Mouse (Mus musculus): Measurements from ENCODE around the gene Cdk13. TPM values are rescaled to one million over a fixed set of nuclear protein-coding genes. Genes with fewer than 3 reads are reported as not detected.

Gene Cdk13
- polyA plus RNA-seq, 1 experiment from 2014 or later, result 15.1 TPM

DNA sequence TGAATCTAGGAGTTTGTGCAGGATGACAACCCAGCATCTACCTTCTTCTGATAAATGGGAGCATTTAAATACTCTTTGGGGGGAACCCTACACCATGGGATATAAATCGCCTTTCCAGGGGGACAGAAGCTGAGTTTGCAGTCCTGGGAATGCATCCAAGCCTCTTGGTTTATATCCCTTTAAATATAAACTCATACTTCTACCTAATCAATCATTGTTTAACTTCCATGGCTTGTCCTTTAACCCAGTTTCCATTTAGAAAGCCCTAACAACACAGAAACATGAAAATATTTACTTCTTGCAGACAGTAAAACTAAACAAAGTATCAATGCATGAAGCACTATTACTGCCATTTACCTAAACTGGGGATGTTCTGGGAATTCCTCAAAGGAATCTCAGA is 113.5 kb downstream of the Cdk13 start:
- Histone ChIP-seq H3K9me3 (no peaks in the 10 kb centered on the region), H3K36me3 (no peaks in the 10 kb centered on the region), H3K27ac (replicated peaks) (no peak overlapping the region), H3K4me1 (replicated peaks) (peaks cover 9% of the 10 kb centered on the region), H3K4me2 (no peak overlapping the region), H3K27me3 (no peaks in the 10 kb centered on the region), H3K9ac (no peak overlapping the region), H3K4me3 (no peak overlapping the region)
- no peak for ATAC-seq (ENCODE audit: low read depth)
- WGBS, result 67% methylated on average over 1 of the region's 1 CpGs

DNA sequence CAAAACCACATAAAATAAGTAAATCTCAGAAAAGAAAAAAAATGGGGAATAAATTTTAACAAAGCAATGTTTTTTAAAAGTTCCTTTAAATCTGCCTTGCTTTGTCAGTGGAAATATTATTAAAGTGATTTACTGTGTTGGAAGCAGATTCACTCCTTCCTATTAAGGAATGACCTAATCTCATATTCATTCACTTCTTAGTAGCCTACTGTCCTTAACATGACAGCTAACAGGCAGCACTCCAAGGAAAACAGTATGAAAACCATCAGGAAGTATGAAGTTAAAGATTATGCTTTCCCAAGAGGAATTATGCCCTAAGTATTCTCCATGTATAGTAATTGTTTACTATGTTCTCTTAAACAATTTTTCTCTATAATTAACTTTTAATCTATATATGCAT is 114.2 kb downstream of the Cdk13 start:
- Histone ChIP-seq H3K9ac (no peak overlapping the region), H3K27me3 (no peaks in the 10 kb centered on the region), H3K4me3 (no peak overlapping the region), H3K36me3 (no peaks in the 10 kb centered on the region), H3K4me2 (no peak overlapping the region), H3K27ac (replicated peaks) (no peak overlapping the region), H3K4me1 (replicated peaks) (peaks cover 3% of the 10 kb centered on the region; the same call in 1 of the 2 replicates), H3K9me3 (no peaks in the 10 kb centered on the region)
- ATAC-seq (ENCODE audit: low read depth), result no peak

DNA sequence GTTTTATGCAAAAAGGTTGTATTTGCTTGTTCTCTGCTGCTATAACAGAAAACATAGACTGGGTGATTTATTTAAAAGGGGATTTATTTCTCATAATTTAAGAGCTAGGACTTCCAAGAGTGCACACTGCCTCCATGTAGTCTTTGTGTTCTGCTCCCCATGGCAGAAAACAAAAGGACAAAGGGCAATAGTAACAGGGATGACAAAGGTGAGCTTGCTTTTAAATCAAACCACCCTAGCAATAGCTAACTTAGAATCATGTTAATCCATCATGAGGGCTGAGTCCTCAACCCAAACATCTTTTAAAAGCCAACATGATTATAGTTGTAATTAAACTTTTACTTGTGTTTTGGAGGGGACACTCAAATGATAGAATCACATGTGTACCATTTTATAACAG is 115.4 kb downstream of the Cdk13 start:
- H3K9me3 ChIP-seq, result no peaks in the 10 kb centered on the region
- no peak overlapping the region for H3K4me2 ChIP-seq
- H3K4me1 ChIP-seq (replicated peaks), result peaks cover 3% of the 10 kb centered on the region; the same call in 1 of the 2 replicates
- H3K27ac ChIP-seq (replicated peaks), result no peak overlapping the region
- H3K4me3 ChIP-seq, result no peak overlapping the region
- ATAC-seq (ENCODE audit: low read depth), result no peak
- no peaks in the 10 kb centered on the region for H3K36me3 ChIP-seq
- no peak overlapping the region for H3K9ac ChIP-seq
- no peaks in the 10 kb centered on the region for H3K27me3 ChIP-seq

DNA sequence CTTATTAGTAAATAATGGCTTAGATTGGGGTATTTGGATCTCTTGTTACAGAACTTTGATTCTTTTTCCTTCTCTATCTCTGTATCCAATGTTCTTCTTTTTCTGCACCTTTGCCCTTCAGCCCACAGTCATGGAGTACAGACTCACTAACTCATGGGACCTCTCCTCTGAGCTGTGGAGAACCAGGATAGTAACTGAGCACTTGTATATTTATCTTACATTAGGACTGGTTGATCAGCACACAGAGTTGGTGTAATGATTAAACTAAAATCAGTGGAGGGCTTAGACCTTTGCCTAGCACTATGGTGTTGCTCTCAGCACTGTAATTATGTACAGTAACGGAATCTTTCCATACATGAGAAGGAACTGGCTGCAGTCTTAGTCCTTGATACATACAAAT is 133.8 kb downstream of the Cdk13 start:
- no peaks in the 10 kb centered on the region for H3K4me1 ChIP-seq (replicated peaks)
- no peak overlapping the region for H3K9ac ChIP-seq
- ATAC-seq (ENCODE audit: low read depth), result no peak
- no peaks in the 10 kb centered on the region for H3K9me3 ChIP-seq
- no peak overlapping the region for H3K27ac ChIP-seq (replicated peaks)
- H3K27me3 ChIP-seq, result no peaks in the 10 kb centered on the region
- 81% methylated on average over 1 of the region's 1 CpGs for WGBS
- no peak overlapping the region for H3K4me2 ChIP-seq
- H3K36me3 ChIP-seq, result no peaks in the 10 kb centered on the region
- H3K4me3 ChIP-seq, result no peak overlapping the region

DNA sequence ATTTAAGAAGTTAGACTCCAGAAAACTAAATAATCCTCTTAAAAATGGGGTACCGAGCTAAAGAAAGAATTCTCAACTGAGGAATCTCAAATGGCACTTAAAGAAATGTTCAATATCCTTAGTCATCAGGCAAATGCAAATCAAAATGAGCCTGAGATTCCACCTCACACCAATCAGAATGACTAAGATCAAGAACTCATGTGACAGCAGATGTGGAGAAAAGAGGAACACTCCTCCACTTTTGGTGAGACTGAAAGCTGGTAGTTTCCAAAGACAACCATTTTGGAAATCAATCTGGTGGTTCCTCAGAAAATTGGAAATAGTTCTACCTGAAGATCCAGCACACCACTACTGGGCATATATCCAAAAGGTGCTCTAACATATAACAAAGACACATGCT is 137.5 kb downstream of the Cdk13 start:
- 92% methylated on average over 1 of the region's 1 CpGs for WGBS
- no peaks in the 10 kb centered on the region for H3K9me3 ChIP-seq
- no peak overlapping the region for H3K9ac ChIP-seq
- ATAC-seq (ENCODE audit: low read depth), result no peak
- H3K36me3 ChIP-seq, result no peaks in the 10 kb centered on the region
- no peaks in the 10 kb centered on the region for H3K27me3 ChIP-seq
- H3K4me2 ChIP-seq, result no peak overlapping the region
- no peak overlapping the region for H3K4me3 ChIP-seq
- no peak overlapping the region for H3K27ac ChIP-seq (replicated peaks)
- no peaks in the 10 kb centered on the region for H3K4me1 ChIP-seq (replicated peaks)

MicroRNAs within 50 kb of the gene (microRNA counts, 519-probe panel; counts per million panel counts)
- not detected for microRNA mmu-miR-466i

Small RNA genes within 50 kb of the gene (microRNA-seq; reads per million reads assigned to microRNA genes)
- gene Mir466i, result not detected

Other genes with a start within 250 kb of the Cdk13 start
- gene Mplkip, start 109.9 kb downstream of the Cdk13 start, polyA plus RNA-seq (2015; fragmentation: Nextera tagmentation; extraction: Ambion mirVana), result 41.7 and 46.2 TPM in 2 replicates
- 3.2 and 4.9 TPM in 2 replicates for gene Sugct, start 109.5 kb downstream of the Cdk13 start, polyA plus RNA-seq (2015; fragmentation: Nextera tagmentation; extraction: Ambion mirVana)
- 203 and 212 TPM in 2 replicates for gene Rala, start 139.1 kb upstream of the Cdk13 start, polyA plus RNA-seq (2015; fragmentation: Nextera tagmentation; extraction: Ambion mirVana)
- 86.0 and 93.3 TPM in 2 replicates for gene Yae1d1, start 188.3 kb upstream of the Cdk13 start, polyA plus RNA-seq (2015; fragmentation: Nextera tagmentation; extraction: Ambion mirVana)